Mouse (Mus musculus): Measurements from ENCODE around the gene Adnp.

GRCm38 (mm10) chr2:168145437-168145836 lies 61.5 kb downstream of the Adnp start:
- TF ChIP-seq CTCF (IDR thresholded peaks at IDR 0.05; ENCODE audit: low read depth, low read length) (no peak), GATA2 (IDR thresholded peaks at IDR 0.05; ENCODE audit: borderline replicate concordance, low read depth, low read length) (no peak), POLR2AphosphoS5 (IDR thresholded peaks at IDR 0.05; ENCODE audit: insufficient replicate concordance, low read depth, low read length) (no peak)
